Mouse (Mus musculus) hindbrain, embryonic 14.5 days (tissue): Measurements from ENCODE around the gene Il1rapl2. TPM values are rescaled to one million over a fixed set of nuclear protein-coding genes. Genes with fewer than 3 reads are reported as not detected.

Experiments used
- ATAC-seq: fragments of 200-750 bp; cut with Nextera tagmentation; 2 replicates; pipeline ENCODE4 v1.8.0; 2017; ENCODE audit warnings: moderate number of reproducible peaks, mild to moderate bottlenecking, moderate TSS enrichment, moderate library complexity; ENCODE audit not compliant: low FRiP score
- DNase-seq: peaks from one replicate; pipeline ENCODE4 v3.0.0-alpha.2; 2015; ENCODE audit warnings: low spot score
- H3K27ac ChIP-seq: fragments of 300-500 bp; sonication (generic); 2 replicates; pipeline ENCODE4 v1.5.1; 2014; ENCODE audit warnings: mild to moderate bottlenecking, moderate library complexity
- H3K27me3 ChIP-seq: fragments of 300-500 bp; sonication (generic); 2 replicates; pipeline ENCODE4 v1.6.1; 2014; ENCODE audit warnings: mild to moderate bottlenecking, low read length, mixed read lengths; ENCODE audit not compliant: control insufficient read depth, insufficient read depth
- H3K36me3 ChIP-seq: fragments of 300-500 bp; sonication (generic); replicated peaks from 2 replicates; pipeline ENCODE4 v1.6.1; 2014; ENCODE audit not compliant: control insufficient read depth, insufficient read depth
- H3K4me1 ChIP-seq: fragments of 300-500 bp; sonication (generic); replicated peaks from 2 replicates; pipeline ENCODE4 v1.6.1; 2014; ENCODE audit warnings: antibody characterized with exemption, low read length, mixed read lengths; ENCODE audit not compliant: control insufficient read depth, insufficient read depth
- H3K4me2 ChIP-seq: fragments of 300-500 bp; sonication (generic); replicated peaks from 2 replicates; pipeline ENCODE4 v1.6.1; 2014; ENCODE audit warnings: mild to moderate bottlenecking, moderate library complexity
- H3K4me3 ChIP-seq: fragments of 300-500 bp; sonication (generic); replicated peaks from 2 replicates; pipeline ENCODE4 v1.5.1; 2014; ENCODE audit warnings: mild to moderate bottlenecking, low read length
- H3K9ac ChIP-seq: fragments of 300-500 bp; sonication (generic); 2 replicates; pipeline ENCODE4 v1.6.1; 2014
- H3K9me3 ChIP-seq: fragments of 300-500 bp; sonication (generic); 2 replicates; pipeline ENCODE4 v1.6.1; 2016; ENCODE audit warnings: low read length; ENCODE audit not compliant: control insufficient read depth
- WGBS: fragments of 180-500 bp; shearing (Covaris S2); extraction: QIAGEN DNeasy Blood & Tissue Kit; methylation state at CpG from one replicate; pipeline ENCODE4 v1.1.7; 2014; 5-methylcytosine and 5-hydroxymethylcytosine counted together
- polyA plus RNA-seq: library from polyadenylated mRNA; unstranded; fragments of >200 nt; fragmentation: Nextera tagmentation; extraction: Ambion mirVana; gene quantifications from 2 replicates; pipeline ENCODE4 v1.2.1, GENCODE M21; 2014

Gene Il1rapl2
- polyA plus RNA-seq, 1 experiment from 2014 or later, result 3.3 TPM

GRCm38 (mm10) chrX:137805484-137806200 lies 235.2 kb downstream of the Il1rapl2 start:
- ATAC-seq (peak; percentile 86; the same call in 1 of the 2 replicates), DNase-seq (peak; percentile 35)
- no peaks in the 10 kb centered on the region for H3K4me1 ChIP-seq
- no peaks in the 10 kb centered on the region for H3K36me3 ChIP-seq
- WGBS, result 33% methylated on average over 6 of the region's 6 CpGs
- peak overlapping the region; percentile 64 for H3K27ac ChIP-seq
- no peaks in the 10 kb centered on the region for H3K9me3 ChIP-seq
- no peaks in the 10 kb centered on the region for H3K27me3 ChIP-seq
- H3K4me2 ChIP-seq, result no peak overlapping the region
- no peak overlapping the region for H3K4me3 ChIP-seq
- no peak overlapping the region for H3K9ac ChIP-seq

GRCm38 (mm10) chrX:137806231-137807114 lies 236.1 kb downstream of the Il1rapl2 start:
- ATAC-seq, result peak; percentile 79
- H3K9ac ChIP-seq, result no peak overlapping the region
- H3K27ac ChIP-seq, result peak overlapping the region; percentile 64
- WGBS, result 45% methylated on average over 4 of the region's 4 CpGs
- H3K4me1 ChIP-seq, result no peaks in the 10 kb centered on the region
- no peaks in the 10 kb centered on the region for H3K9me3 ChIP-seq
- no peak overlapping the region for H3K4me2 ChIP-seq
- DNase-seq, result no peak
- H3K36me3 ChIP-seq, result no peaks in the 10 kb centered on the region
- H3K27me3 ChIP-seq, result no peaks in the 10 kb centered on the region
- H3K4me3 ChIP-seq, result no peak overlapping the region

- H3K4me1 ChIP-seq, result no peaks in the 10 kb centered on the region
- no peak overlapping the region for H3K9ac ChIP-seq
- no peaks in the 10 kb centered on the region for H3K36me3 ChIP-seq
- 65% methylated on average over 3 of the region's 3 CpGs for whole genome bisulfite sequencing
- H3K27ac ChIP-seq, result no peak overlapping the region
- no peaks in the 10 kb centered on the region for H3K27me3 ChIP-seq
- ATAC-seq (no peak), DNase-seq (no peak)
- no peaks in the 10 kb centered on the region for H3K9me3 ChIP-seq
- H3K4me3 ChIP-seq, result no peak overlapping the region
- no peak overlapping the region for H3K4me2 ChIP-seq
These were observed 239.1 kb downstream of the Il1rapl2 start for GRCm38 (mm10) chrX:137809526-137809925.

GRCm38 (mm10) chrX:137812151-137812550 lies 241.7 kb downstream of the Il1rapl2 start:
- Histone ChIP-seq H3K36me3 (no peaks in the 10 kb centered on the region), H3K4me1 (no peaks in the 10 kb centered on the region), H3K27me3 (no peaks in the 10 kb centered on the region), H3K4me2 (no peak overlapping the region), H3K4me3 (no peak overlapping the region), H3K9ac (no peak overlapping the region), H3K27ac (no peak overlapping the region), H3K9me3 (no peaks in the 10 kb centered on the region)
- DNase-seq (no peak), ATAC-seq (no peak)
- WGBS, result 61% methylated on average over 1 of the region's 1 CpGs

GRCm38 (mm10) chrX:137848936-137849335 lies 278.5 kb downstream of the Il1rapl2 start:
- Histone ChIP-seq H3K27me3 (no peaks in the 10 kb centered on the region), H3K4me2 (no peak overlapping the region), H3K27ac (no peak overlapping the region), H3K9me3 (no peaks in the 10 kb centered on the region), H3K4me1 (no peaks in the 10 kb centered on the region), H3K4me3 (no peak overlapping the region), H3K9ac (no peak overlapping the region), H3K36me3 (no peaks in the 10 kb centered on the region)
- WGBS, result 64% methylated on average over 3 of the region's 3 CpGs
- DNase-seq, result no peak
- no peak for ATAC-seq

GRCm38 (mm10) chrX:137923490-137923889 lies 353.1 kb downstream of the Il1rapl2 start:
- Histone ChIP-seq H3K9me3 (no peaks in the 10 kb centered on the region), H3K27ac (no peak overlapping the region), H3K27me3 (no peaks in the 10 kb centered on the region), H3K4me1 (no peaks in the 10 kb centered on the region), H3K36me3 (no peaks in the 10 kb centered on the region), H3K4me3 (no peak overlapping the region), H3K9ac (no peak overlapping the region), H3K4me2 (no peak overlapping the region)
- ATAC-seq (no peak), DNase-seq (no peak)

- no peaks in the 10 kb centered on the region for H3K36me3 ChIP-seq
- H3K27me3 ChIP-seq, result no peaks in the 10 kb centered on the region
- H3K4me3 ChIP-seq, result no peak overlapping the region
- ATAC-seq, result no peak
- H3K4me2 ChIP-seq, result no peak overlapping the region
- H3K27ac ChIP-seq, result no peak overlapping the region
- no peak overlapping the region for H3K9ac ChIP-seq
- no peaks in the 10 kb centered on the region for H3K9me3 ChIP-seq
- no peak for DNase-seq
- no peaks in the 10 kb centered on the region for H3K4me1 ChIP-seq
- 76% methylated on average over 2 of the region's 2 CpGs for WGBS
These were observed 356.4 kb downstream of the Il1rapl2 start for GRCm38 (mm10) chrX:137926835-137927234.

- 83% methylated on average over 1 of the region's 1 CpGs for WGBS
- no peak overlapping the region for H3K9ac ChIP-seq
These were observed 377.3 kb downstream of the Il1rapl2 start for GRCm38 (mm10) chrX:137947741-137948140.

GRCm38 (mm10) chrX:137971306-137971705 lies 400.9 kb downstream of the Il1rapl2 start:
- Histone ChIP-seq H3K36me3 (no peaks in the 10 kb centered on the region), H3K27ac (no peak overlapping the region), H3K4me1 (no peaks in the 10 kb centered on the region), H3K4me2 (no peak overlapping the region), H3K4me3 (no peak overlapping the region), H3K9me3 (no peaks in the 10 kb centered on the region), H3K9ac (no peak overlapping the region), H3K27me3 (no peaks in the 10 kb centered on the region)
- DNase-seq (no peak), ATAC-seq (no peak)
- 74% methylated on average over 5 of the region's 5 CpGs for WGBS

More at GRCm38 (mm10) chrX:137947741-137948140, 377.3 kb downstream of the Il1rapl2 start:
- no peak overlapping the region for H3K4me3 ChIP-seq
- H3K27me3 ChIP-seq, result no peaks in the 10 kb centered on the region
- DNase-seq, result no peak
- H3K4me1 ChIP-seq, result no peaks in the 10 kb centered on the region
- no peak for ATAC-seq
- H3K36me3 ChIP-seq, result no peaks in the 10 kb centered on the region
- H3K27ac ChIP-seq, result no peak overlapping the region
- no peaks in the 10 kb centered on the region for H3K9me3 ChIP-seq
- no peak overlapping the region for H3K4me2 ChIP-seq
